Mouse (Mus musculus) lung, postnatal 4 days (tissue): ENCODE data around the gene Ppp1r12b.
"Not testable (repeated sequence)": the region's sequence is repeated elsewhere in the genome, so short reads cannot be mapped to it uniquely, and the experiment has no call there.

ENCODE experiments used
- DNase-seq, 2 experiments: peaks; one replicate each; pipeline ENCODE4 v3.0.0; 2021

Gene Ppp1r12b

GRCm38 (mm10) chr1:134847851-134848250 lies 107.9 kb downstream of the Ppp1r12b start:
- no peak for DNase-seq

GRCm38 (mm10) chr1:134846295-134846988 lies 109.3 kb downstream of the Ppp1r12b start:
- DNase-seq: no peak

- DNase-seq: no peak
These were observed 112.4 kb downstream of the Ppp1r12b start for GRCm38 (mm10) chr1:134843369-134843768.

- DNase-seq: no peak
These were observed 118.7 kb downstream of the Ppp1r12b start for GRCm38 (mm10) chr1:134836909-134837480.

- not testable (repeated sequence) for DNase-seq
These were observed 124.9 kb downstream of the Ppp1r12b start for GRCm38 (mm10) chr1:134830881-134831280.

- DNase-seq: peak; percentile 26 to 64
These were observed 126.1 kb downstream of the Ppp1r12b start for GRCm38 (mm10) chr1:134829635-134830034.

- no peak for DNase-seq
These were observed 130.8 kb downstream of the Ppp1r12b start for GRCm38 (mm10) chr1:134824896-134825295.

- DNase-seq: no peak
These were observed 131.9 kb downstream of the Ppp1r12b start for GRCm38 (mm10) chr1:134823842-134824241.

GRCm38 (mm10) chr1:134823323-134823722 lies 132.4 kb downstream of the Ppp1r12b start:
- no peak for DNase-seq

- DNase-seq: no peak
These were observed 134.9 kb downstream of the Ppp1r12b start for GRCm38 (mm10) chr1:134820882-134821281.

GRCm38 (mm10) chr1:134819196-134819595 lies 136.5 kb downstream of the Ppp1r12b start:
- DNase-seq: no peak

GRCm38 (mm10) chr1:134818716-134819115 lies 137.0 kb downstream of the Ppp1r12b start:
- no peak for DNase-seq

- no peak for DNase-seq
These were observed 137.7 kb downstream of the Ppp1r12b start for GRCm38 (mm10) chr1:134817916-134818595.

- no peak for DNase-seq
These were observed 138.6 kb downstream of the Ppp1r12b start for GRCm38 (mm10) chr1:134817120-134817519.

GRCm38 (mm10) chr1:134816617-134817016 lies 139.1 kb downstream of the Ppp1r12b start:
- DNase-seq: peak; percentile 86 to 94

GRCm38 (mm10) chr1:134815748-134816147 lies 140.0 kb downstream of the Ppp1r12b start:
- DNase-seq: no peak

GRCm38 (mm10) chr1:134805471-134805870 lies 150.3 kb downstream of the Ppp1r12b start:
- no peak for DNase-seq

GRCm38 (mm10) chr1:134804373-134804772 lies 151.4 kb downstream of the Ppp1r12b start:
- DNase-seq: peak in 1 of 2 experiments; percentile 36

- peak; percentile 79 to 84 for DNase-seq
These were observed 152.2 kb downstream of the Ppp1r12b start for GRCm38 (mm10) chr1:134803286-134804117.

GRCm38 (mm10) chr1:134801758-134802157 lies 154.0 kb downstream of the Ppp1r12b start:
- no peak for DNase-seq

GRCm38 (mm10) chr1:134796536-134796935 lies 159.2 kb downstream of the Ppp1r12b start:
- DNase-seq: no peak

- DNase-seq: no peak
These were observed 159.7 kb downstream of the Ppp1r12b start for GRCm38 (mm10) chr1:134796076-134796475.

GRCm38 (mm10) chr1:134791456-134791855 lies 164.3 kb downstream of the Ppp1r12b start:
- DNase-seq: no peak
